Mouse (Mus musculus): ENCODE measurements around the gene Sufu.

The Sufu gene

DNA sequence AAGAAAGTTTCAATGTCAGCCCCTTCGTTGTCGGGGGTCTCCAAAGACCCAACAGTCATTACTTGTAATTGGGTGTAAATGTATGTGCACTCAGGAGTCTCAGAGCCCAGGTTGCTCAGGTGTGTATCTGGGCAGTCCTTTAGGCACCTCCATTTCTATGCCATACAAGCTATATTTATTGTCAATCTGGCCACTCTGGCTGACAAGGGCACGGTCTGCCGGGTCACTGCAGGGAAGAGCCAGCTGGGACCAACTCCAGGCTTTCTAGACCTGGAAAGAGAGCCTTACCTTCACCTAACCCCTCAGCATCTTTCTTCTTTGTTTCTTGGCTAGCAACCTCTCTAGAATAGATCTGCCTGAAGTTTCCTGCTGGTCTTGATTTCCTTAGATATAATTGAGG, 113.0 kb downstream of the Sufu start:
- in situ Hi-C loops (cut with MboI; ENCODE audit: low sequenced_read_pairs) = no loop called here

DNA sequence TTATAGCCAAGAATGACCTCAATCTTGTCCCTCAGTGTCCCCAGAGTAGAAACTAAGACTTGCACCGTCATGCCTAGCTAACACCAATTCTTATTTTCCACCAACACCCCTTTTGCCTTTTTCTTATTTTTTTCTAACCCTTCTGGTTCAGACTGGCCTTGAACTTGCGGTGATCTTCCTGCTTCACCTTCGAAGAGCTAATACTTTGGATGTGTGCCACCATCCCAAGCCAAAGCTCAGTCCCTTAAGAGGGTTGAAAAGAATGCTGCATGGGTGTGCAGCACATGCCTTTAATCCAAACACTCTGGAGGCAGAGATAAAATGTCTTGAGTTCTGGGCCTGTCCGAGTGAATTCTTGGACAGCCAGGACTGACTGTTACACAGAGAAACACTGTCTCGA, 113.7 kb downstream of the Sufu start:
- in situ Hi-C loops (cut with MboI; ENCODE audit: low sequenced_read_pairs) = no loop called here

- in situ Hi-C loops (cut with MboI; ENCODE audit: low sequenced_read_pairs) = no loop called here
Measured at GRCm38 (mm10) chr19:46510824-46511223, 114.1 kb downstream of the Sufu start.

- in situ Hi-C loops (cut with MboI; ENCODE audit: low sequenced_read_pairs) = no loop called here
Measured at GRCm38 (mm10) chr19:46511263-46511662, 114.6 kb downstream of the Sufu start.

- in situ Hi-C loops (cut with MboI; ENCODE audit: low sequenced_read_pairs) = no loop called here
Measured at GRCm38 (mm10) chr19:46514387-46514786, 117.7 kb downstream of the Sufu start.

DNA sequence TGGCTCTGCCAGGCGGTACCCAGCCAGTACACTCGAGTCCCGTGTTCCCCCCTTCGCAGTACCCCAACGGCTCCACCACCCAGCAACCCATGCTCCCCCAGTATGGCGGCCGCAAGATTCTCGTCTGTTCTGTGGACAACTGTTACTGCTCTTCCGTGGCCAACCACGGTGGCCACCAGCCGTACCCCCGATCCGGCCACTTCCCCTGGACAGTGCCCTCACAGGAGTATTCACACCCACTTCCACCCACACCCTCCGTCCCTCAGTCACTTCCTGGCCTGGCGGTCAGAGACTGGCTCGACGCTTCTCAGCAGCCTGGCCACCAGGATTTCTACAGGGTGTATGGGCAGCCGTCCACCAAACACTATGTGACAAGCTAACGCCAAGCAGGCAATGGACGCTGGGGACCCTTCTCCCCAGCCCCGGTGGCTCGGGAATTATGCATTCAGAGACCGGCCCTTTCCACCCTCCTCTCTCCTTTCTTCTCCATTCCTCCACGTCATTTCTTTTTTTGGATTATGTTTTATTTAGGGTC, 118.7 kb downstream of the Sufu start:
- in situ Hi-C loops (cut with MboI; ENCODE audit: low sequenced_read_pairs) = no loop called here

- in situ Hi-C loops (cut with MboI; ENCODE audit: low sequenced_read_pairs) = no loop called here
Measured at GRCm38 (mm10) chr19:46516667-46517528, 120.2 kb downstream of the Sufu start.

- in situ Hi-C loops (cut with MboI; ENCODE audit: low sequenced_read_pairs) = no loop called here
Measured at GRCm38 (mm10) chr19:46517529-46518351, 121.0 kb downstream of the Sufu start.

DNA sequence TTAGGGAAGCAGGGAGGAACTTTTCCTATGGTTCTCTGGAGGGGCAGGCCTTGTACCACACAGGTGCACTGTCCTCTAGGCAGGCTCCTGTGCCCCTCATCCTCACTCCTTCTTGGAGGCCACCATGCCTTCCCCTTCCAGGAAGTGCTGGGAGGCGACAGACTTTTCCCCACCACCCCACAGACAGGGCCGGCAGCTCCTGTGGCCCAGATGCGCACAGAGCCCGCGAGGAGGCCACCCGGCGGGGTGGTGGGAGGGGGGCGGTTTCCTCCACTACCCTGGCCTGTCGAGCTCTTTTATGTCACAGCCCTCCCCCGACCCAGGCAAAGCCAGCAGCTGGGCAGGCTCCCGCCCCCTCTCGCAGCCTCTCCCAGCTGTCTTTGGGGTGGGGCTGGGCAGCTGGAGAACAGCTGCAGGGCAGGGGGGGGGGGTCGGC, 121.7 kb downstream of the Sufu start:
- in situ Hi-C loops (cut with MboI; ENCODE audit: low sequenced_read_pairs) = no loop called here

DNA sequence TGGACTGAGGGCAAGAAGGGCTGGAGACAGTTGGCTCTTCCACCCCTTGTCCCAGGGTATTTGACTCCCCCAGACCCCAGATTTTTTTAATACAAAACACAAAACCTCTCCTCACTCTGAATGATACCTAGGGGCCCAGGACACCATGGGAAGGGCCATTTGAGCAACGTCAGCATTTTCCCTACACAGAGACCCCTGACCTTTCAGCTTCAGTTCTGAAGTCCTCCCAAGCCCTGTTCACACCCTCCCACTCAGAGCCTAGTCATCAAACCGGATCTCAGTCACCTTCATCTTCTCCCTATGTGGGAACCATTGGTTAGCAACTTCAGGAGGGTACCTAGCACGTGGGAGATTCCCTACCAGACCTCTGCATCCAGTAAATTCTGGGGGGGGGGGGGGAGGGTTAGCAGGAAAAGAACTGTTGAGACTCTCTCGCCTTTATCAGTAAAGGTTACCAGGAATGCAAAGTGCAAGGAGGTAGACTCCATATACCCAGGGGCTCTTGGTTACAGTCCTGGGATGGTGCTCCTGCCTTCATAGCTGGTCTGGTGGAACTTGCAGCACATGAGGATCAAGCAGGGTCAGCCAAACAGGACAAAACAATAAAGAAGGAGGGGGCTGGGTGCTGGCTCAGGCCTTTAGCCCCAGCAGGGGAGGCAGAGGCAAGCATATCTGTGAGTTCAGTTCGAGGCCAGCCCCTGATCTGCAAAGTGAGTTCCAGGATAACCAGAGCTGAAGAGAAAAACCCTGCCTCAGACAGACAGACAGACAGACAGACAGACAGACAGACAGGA, 122.3 kb downstream of the Sufu start:
- in situ Hi-C loops (cut with MboI; ENCODE audit: low sequenced_read_pairs) = no loop called here

GRCm38 (mm10) chr19:46521698-46522097, 125.0 kb downstream of the Sufu start:
- in situ Hi-C loops (cut with MboI; ENCODE audit: low sequenced_read_pairs) = no loop called here

GRCm38 (mm10) chr19:46522433-46523044, 125.8 kb downstream of the Sufu start:
- in situ Hi-C loops (cut with MboI; ENCODE audit: low sequenced_read_pairs) = no loop called here

DNA sequence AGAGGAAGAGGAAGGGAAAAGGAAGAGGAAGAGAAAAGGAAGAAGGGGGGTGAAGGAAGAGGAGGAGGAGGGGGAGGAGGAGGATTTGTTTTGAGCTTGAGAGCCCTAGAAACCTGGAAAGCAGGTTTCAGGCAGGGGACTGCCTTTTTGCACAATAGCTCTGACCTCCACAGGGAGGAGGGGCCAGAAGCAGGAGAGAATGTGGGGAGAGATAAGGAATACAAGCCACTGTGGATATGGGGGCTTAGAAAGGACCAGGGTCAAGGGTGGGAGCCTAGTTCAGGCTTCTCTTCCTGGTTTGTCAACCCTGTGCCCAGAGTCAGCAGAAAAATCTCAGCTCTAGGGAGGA, 126.4 kb downstream of the Sufu start:
- in situ Hi-C loops (cut with MboI; ENCODE audit: low sequenced_read_pairs) = no loop called here

DNA sequence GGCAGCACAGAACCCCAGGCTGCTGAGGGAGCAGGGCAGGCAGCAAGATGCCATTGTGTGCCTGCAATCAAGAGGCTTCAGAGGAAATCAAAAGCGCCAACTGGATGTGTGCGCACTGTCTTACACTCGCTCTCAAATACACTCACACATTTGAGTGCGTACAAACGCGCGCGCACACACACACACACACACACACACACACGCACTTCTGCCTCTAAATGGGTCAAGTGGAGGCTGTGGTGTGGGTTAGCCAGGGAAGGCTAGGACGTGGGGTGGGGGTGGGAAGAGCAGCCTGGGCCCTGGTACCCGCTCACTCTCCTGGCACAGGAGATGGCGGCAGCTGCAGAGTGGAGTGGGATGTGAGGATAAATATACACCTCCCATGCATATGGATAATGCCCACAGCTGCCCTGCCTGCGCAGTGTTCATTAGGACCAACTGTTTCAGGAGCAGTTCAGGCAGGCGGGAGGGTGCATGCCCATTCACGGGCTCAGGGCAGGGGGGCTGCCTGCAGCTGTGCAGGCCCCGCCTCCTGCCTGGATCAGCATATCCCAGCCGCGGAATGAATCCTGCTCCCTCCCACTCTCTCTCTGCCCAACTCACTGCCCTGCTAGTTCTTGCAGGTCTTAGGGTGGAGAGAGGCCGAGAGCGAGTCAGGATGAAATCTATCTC, 126.9 kb downstream of the Sufu start:
- in situ Hi-C loops (cut with MboI; ENCODE audit: low sequenced_read_pairs) = no loop called here

DNA sequence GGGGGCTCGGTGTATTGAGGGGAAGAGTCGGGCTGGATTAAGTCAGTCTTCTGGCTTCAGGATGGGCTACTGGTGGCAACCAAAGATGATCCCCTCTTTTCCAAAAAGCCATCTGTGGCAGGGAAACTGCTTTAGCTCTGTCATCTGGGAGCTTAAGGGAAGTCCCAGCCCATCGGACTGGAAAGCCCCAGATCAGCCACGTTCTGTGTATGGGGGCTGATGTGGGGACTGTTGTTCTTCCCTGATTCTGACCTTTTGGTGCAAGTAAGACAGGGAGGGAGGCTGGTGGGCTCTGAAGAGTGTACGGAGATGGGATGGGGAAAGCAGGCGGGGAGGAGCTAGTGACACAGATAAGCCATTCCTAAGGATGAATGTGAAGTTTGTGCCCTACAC, 127.5 kb downstream of the Sufu start:
- in situ Hi-C loops (cut with MboI; ENCODE audit: low sequenced_read_pairs) = no loop called here

- in situ Hi-C loops (cut with MboI; ENCODE audit: low sequenced_read_pairs) = no loop called here
Measured at GRCm38 (mm10) chr19:46524601-46525321, 128.1 kb downstream of the Sufu start.

DNA sequence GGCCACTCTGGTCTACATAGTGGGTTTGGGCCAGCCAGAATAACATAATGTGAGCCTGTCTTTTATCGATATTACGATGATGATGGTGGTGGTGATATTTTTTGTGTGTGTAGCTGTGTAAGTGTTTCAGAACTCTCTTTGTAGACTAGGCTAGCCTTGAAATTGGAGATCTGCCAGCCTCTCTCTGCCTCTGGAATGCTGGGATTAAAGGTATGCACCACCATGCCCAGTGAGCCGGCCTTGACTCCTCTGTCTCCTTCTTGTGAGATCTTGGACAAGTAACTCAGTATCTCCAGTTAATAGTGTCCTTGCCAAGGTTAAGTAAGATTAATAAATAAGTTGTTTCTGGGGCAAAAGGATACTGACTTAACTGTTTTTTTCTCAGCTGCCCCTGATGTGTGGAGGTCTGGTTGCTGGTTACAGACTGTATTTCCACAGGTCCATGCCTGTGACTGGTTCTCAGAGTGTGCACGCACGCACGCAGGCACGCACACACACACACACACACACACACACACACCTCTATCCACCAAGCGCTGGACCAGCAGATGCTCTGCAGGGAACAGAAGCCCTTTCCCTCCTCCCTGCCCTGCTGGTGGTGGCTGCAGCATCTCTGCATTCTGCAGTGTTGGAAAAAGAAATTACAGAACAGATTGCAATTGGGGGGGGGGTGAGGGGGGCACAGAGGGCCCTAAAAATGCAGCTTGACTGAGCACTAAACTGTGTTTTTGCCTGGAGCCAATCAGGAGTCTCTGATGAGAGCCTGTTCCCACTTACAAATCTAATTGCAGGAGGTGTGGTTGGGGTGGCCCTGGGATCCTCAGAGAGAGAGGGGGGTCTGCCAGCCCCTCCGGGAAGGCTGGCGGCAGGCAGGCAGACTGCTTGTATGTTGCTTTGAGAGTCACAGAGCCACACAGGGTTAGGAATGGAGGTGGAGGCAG, 129.3 kb downstream of the Sufu start:
- in situ Hi-C loops (cut with MboI; ENCODE audit: low sequenced_read_pairs) = no loop called here
